Mouse (Mus musculus) spleen, postnatal 36 days (tissue): ENCODE data around the gene Pkd1l2.

Experiments used
- DNase-seq, 2 experiments: peaks; one replicate each; pipeline ENCODE4 v3.0.0; 2022; ENCODE audit warnings: low spot score in 2 of 2, mixed read lengths in 1 of 2

The Pkd1l2 gene

DNA sequence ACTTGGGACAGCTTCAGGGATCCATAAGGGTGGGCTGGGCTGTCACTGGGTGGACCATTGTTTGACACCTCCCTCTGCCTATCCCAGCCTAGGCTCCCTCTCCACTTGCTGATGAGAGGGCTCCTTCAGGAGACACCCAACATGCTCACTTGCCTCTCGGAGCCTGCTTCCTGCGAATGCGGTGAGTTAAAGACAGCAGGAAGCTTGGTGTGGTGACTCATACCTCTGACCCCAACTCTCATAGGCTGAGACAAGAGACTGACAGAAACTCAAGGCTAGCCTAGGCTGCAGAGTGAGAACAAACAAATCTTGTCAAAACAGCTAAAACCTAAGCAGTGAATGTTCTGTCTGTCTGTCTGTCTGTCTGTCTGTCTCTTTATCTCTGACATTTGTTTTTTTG is 48.9 kb downstream of the Pkd1l2 start:
- DNase-seq, result no peak

DNA sequence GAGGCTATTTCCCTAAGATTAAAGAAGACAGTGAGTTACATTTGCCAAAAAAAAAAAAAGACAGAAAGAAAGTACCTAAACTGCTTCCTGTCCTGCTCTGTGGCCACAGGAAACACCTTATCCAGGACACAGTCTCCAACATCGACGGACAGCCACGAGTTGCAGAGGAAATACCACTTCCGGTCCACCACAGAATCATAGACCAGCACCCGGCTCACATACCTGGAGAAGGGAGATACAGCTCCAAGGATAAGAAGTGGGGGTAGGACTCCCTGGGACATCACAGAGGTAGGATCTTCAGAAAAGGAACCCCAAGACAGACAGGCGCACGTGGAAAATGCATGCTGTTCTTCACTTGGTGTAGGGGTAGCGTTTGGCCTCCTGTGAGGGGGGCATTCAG is 49.6 kb downstream of the Pkd1l2 start:
- no peak for DNase-seq

DNA sequence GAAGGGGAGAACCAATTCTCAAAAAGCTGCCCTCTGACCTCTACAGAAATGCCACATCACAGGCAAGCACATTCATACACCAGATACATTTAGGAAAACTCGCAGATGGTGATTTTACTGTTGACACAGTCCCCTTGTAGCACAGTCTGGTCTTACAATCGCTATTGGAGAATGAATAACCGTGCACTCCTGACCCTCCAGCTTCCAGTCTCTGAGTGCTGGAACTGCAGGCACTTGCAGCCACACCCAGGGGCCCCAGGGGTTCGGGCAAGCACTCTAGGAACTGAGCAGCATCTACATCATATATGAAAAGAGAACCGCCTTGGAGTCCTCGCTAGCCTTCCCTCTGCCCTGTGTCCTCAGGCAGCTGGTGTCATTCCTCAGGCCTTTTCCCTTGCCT is 50.8 kb downstream of the Pkd1l2 start:
- DNase-seq, result no peak

DNA sequence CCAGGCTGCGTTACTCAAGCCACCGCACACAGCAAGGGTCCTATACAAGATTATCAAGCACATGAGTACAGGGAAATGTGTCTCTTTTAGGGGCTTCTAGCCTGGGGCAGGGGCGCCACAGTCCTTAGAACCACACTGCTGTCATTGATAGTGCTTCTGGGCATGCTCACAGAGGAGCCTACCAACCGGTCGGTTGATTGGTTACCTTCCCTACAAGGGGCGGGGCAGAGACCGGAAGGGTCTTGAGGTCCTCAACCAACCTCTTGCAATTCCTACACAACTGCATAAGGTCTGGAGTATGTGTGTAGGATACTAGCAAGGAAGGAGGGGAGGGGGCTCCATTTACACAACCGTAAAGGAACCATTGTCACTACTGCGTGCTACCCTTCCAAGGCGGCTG is 53.6 kb downstream of the Pkd1l2 start:
- no peak for DNase-seq

DNA sequence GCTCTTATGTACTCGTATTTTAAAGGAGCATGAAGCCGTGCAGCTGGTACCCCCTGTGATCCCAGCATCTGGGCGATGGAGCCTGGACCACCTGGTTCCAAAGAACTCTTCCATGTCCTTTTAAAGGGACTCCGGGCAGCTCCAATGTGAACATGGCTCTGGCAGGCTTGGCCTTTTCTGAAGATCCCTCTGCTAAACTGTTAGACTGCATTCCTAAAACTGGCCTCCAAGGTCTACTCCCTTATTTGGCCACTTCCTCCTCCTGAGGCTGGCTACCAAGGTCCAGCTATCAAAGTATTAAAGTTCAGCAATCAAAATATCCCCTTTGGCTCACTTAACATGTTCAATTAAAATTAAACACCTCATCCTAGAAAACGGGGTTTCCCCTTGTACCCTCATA is 54.6 kb downstream of the Pkd1l2 start:
- DNase-seq, result no peak

DNA sequence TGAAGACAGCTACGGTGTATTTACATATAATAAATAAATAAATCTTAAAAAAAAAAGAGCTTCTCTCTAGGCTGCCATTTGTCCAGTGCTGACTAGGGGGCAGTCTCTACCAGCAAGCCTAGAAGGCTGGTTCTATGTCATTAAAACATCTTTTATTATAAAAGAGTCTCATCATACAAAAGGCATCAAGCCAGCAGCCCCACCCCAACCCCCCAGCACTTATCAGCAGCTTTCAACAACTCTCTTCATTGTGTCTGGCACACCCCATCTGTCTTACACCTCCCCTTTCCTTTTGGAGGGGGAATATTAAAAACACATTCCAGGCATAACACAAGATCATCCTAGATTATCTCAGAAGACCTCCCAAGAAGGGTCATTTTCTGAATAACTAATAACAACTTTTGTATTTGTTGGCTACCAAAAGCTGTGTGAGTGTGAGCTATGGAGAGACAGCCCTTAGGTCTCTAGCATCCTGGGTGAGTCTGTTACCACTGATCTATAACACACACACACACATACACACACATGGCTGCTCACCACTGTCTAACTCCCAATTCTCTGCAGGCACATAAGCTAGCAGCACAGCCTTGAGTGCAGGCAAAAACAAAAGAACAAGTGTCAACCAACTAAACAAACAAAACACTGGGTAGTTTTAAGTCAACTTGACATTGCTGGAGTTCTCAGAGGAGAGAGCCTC is 59.8 kb downstream of the Pkd1l2 start:
- DNase-seq, result no peak

DNA sequence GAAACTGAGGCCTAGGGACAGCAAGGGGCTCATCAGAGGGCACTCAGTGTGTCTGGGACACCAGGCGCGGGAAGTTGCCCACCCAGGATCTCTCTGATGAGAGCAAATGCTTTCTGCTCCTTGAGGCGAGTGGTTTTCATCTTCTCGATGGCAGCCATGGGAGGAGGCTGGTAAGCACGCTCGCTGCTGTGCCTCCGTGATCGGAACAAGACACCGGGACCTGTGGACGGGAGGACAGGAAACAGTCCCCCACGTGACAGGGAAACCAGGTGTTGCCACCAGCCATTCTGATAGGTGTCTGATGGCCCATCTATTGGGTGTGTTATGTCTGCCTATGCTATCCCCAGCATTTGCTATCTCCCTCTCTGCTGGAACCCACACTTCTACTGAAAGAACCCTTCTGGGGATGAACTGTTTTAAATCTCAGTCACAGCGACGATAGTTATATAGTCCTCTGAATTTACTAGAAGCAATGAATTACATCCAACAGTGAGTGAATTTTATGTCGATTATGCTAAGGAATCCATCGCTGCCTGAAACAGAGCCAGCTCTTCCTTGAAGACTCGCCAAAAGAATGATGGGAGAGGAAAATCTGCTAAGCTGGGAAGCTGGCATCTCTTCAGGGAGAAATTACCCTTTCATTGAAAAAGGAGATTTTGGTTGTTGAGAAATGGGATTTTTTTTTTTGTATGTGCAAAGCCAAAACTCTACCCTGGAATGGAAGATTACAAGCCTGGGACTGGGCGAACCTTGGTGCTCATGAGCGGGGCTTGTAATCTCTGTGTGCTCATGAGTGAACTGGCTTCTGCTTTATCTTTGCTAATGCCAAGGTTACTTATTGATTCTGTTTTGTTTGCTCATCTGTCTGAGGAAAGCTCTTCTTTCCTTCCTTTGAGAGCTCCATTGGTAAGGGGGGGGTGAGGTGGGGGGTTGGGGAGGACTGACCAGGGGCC is 62.6 kb downstream of the Pkd1l2 start:
- no peak for DNase-seq

DNA sequence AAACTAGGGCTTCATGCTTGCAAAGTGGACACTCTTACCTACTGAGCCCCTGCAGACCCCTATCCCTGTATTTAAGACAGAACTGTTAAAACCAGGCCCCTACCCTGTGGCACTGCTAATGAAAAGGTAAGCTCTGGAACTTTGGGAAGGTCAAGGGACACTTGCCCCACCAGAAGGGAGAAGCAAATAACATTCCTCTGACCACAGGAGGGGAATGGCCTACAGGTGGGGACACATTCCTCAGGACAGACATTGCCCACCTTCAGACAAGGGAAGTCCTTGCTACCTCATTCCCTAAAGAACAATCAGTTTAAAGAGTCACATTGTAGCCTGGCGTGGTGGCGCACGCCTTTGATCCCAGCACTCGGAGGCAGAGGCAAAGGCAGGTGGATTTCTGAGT is 64.4 kb downstream of the Pkd1l2 start:
- DNase-seq, result no peak

DNA sequence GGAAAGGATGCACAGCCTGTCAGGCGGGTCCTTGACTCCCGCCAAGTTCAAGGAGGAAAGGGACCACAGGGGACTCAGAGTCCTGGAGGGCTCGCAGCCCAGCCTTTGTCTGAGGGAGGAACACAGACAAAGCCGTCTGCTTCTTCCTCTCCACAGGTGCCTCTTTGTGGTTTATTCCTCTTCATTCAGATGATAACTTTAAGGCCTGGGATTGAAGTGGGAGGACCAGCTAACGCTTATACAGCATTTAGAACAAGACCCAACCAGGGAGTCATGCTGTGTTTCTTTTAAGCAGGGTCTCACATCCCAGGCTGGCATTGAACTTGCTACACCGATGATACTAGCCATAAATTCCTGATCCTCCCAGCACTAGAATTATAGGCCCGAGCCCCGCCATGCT is 65.2 kb downstream of the Pkd1l2 start:
- no peak for DNase-seq

DNA sequence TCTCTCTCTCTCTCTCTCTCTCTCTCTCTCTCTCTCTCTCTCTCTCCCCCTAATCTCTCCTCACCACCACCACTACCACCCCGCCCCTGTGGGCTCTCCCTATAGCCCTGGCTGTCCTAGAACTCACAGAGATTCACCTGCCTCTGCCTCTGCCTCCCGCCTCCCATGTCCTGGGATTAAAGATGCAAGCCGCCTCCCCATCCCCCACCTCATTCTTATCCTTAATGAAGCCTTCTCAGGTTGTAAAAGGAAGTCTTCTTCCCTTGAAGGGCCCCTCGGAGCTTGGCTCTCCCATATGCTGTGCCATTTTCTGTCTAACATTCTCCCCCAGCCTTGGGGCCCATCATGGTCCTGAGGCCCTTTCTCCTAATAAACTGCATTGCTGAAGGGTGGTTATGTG is 66.6 kb downstream of the Pkd1l2 start:
- no peak for DNase-seq

DNA sequence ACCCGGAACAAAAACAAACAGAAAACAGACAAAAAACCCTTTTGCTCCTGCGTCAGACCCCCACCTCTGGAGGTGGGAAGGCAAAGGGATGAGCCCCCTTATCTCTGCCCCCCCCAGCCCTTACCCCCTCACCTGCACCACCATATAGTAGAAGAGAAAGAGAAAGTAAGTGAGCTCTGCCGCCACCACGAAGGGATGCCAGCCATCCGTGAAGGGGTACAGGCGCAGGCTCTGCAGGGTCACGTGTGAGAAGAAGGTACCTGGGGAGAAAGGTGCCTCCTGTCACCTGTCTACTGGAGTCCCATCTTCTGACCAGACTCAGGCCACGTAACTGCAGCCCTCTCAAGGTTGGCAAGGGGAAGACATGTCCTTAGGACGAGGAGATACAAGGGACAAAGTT is 70.9 kb downstream of the Pkd1l2 start:
- DNase-seq, result peak; percentile 51 to 56

DNA sequence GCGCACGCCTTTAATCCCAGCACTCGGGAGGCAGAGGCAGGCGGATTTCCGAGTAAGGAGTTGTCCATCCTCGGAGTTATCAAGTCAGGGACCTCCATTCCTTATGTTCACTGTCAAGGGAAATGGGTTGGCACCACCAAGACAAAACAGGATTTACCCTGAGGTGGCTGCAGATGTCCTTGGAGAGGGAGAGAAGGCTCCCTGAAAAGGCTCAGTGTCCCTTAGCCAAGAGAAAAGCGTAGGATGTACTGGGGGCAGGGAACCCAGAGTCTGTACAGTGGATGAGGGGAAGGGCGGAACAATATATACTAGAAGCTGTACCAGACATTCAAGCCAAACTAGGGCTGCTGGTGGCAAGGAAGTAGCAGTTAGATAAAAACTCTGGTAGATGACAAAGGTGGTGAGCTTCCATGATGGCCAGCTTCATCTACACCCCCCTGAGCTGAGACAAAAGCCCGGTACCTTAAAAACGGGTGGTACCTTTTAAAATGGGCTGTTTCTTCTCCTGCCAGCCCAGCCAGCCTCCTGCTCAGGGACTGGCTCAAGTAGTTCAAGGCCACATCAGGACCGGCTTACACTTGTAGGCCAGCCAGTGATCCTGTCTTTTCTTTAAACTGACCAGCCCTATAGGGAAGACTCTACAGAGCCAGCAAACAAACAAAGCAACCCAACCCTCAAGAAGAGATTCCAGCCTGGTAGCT is 88.1 kb downstream of the Pkd1l2 start:
- no peak for DNase-seq

DNA sequence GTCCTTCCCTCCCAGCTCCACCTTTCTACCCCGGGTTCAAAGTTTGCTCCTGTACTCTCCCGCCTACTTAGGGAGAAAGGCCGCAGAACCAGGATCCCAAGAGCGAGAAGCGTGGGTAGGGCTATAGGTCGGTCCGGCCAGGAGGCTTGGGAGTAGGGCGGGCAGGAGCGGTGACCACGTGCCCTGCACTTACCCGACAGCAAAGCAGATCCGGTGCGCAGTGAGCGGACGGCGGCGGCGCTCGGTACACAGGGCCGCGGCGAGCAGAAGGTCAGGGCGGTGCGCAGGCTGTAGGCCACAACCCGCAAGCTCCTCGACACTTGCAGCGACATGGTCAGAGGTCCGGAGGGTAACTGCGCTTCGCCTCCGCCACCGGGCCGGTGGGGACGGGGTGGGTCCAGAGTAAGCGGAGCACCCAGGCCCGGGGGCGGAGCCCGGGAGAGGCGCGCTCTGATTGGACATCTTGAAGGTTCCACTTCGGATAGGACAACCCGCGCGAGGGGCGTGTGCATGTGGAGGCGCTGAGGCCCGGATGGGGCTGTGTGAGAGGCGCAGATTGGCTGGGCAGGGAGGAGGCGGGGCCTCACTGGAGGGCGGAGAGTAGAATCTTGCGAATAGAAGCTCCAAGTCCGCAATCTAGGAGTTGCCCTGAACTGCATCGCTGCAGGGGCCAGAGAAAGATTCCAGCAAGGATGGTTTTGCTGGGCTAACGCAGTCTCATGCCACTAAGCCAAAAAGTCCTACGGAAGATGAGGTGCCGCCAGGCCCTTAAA is 89.0 kb downstream of the Pkd1l2 start, which contains the start of gene Gcsh:
Gene Gcsh (minus strand): TSS at position 443 of the 773 bp plus-strand sequence.
- peak; percentile 98 to 99 for DNase-seq

DNA sequence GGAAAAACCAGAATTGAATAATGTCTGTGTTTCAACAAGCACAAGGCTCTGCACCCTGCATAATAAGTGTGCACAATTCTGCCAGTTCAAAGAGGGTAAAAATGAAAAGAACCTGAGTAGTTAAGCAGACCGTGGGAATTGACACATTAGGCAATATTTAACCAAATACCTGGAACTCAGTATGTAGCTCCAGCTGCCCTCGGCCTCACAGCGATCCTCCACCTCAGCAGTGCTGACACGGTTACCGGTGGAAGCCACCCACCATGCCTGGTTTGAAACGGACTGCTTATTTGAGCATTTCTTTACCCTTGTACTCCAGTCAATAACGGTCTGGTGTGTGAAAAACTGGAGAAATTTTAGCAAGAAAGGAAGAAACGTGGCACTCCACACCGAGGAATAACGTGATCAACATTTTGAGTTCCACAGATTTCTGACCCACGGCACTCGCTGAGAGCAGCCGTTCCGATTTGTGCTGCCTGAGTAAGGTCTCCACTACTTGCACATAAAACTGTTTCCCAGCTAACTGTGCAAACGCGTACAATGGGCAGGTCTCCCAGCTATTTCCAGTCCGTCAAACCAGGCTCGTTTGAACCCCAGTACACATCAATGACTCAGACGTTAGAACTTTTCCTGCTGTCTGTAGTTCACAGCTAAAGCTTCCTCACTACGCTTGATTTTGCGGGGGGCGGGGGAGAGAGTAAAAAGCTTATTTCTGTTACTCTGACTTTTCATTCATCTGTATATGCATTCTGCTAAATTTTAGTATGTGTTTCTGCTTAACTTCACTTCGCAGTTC is 89.9 kb downstream of the Pkd1l2 start:
- no peak for DNase-seq

DNA sequence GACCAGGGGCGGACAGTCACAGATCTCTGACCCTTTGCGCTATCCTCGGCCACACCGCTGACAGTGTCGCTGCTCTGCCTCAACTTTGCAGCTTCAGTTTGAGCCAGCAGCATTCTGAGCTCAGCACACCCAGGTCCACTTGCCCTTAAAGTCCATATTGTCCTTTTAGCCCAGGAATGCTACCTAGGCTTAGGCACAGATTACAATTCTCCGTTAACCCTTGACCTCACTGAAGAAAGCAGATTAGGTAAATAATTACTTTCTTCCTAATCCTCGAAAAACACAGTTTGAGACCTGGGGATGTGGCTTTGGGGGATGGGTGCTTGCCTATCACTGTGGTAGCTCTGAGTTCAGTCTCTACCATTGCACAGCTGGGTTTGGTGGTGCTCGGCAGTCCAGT is 91.0 kb downstream of the Pkd1l2 start:
- no peak for DNase-seq

DNA sequence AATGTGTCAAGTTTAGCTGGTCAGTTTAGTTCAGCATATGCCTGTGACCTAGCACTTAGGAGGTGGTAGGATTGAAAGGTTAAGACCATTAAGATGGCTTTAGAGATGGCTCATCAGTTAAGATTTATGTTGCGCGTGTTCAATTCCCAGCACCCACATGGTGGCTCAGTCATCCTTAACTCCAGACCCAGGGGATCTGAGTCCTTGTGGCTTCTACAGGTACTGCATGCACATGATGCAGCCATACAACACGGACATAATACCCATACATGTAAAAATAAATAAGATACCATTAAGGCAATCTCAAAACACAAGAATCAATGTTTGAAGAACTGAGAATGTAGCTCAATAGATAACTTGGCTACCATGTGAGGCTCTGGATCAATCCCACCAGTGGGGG is 92.4 kb downstream of the Pkd1l2 start:
- no peak for DNase-seq

DNA sequence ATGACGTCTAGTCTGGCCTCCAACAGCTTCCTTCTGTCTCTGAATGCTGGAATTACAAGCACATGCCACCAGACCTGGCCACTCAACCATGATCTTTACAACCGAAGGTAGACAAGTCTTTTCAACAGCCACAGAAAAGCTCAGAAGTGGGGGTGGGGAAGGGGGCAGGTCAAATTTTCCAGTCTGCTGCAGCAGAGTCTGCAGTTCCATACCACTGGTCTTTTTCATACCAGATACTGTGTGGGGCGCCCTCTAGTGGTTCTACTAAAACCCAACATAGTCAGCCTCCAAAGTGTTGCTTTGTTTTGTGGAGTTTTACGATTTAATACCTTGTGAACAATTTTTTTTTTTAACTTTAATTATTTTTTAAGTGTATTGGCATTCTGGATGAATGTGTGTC is 102.1 kb downstream of the Pkd1l2 start:
- peak; percentile 47 to 63 for DNase-seq

DNA sequence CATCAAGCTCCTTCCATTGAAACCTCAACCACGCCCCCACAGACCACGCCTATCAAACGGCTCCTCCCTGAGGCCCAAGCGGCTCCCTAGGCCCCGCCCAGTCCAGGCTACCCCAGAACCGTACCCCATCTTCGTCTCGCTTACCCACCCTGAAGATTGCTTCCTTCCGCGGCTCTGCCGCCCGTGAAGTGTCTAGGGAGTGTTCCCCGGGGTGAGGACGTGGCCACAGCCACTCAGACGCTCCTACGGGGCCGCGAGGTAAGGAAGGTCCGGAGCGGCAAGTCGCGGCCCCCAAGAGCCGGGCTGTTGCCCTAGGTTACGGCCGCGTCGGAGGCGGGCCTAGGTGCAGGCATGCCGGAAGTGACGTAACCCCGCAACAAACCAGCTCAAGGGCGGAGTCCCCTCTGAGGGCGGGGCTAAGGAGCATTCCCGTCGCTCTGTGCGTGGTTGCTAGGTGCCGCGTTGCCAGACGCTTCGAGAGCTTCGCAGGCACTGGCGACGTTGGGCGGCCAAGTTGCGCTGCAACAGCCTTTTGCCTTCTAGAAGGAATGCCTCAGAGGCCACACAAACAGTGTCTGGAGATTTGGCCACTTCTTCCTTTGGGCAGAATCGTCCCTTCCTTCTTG is 103.5 kb downstream of the Pkd1l2 start, which contains the start of gene 1700030J22Rik:
Gene 1700030J22Rik (minus strand): TSS at position 329 of the 626 bp plus-strand sequence.
- peak; percentile 97 to 98 for DNase-seq

DNA sequence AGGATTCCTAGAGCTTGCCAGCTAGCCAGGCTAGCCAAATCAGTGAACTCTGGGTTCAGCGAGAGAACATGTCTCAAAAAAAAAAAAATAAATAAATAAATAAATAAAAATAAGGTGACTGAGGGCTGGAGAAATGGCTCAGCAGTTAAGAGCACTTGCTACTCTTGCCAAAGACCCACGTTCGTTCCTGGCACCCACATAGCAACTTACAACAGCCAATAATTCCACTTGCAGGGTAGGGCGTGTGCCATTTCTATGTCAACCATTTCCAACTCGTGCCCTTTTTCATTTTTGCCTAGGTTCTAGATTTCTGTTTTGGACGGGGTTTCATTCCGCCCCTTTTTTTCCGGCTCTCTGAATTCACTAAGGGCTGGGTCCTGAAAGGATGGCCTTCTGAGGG is 104.2 kb downstream of the Pkd1l2 start:
- DNase-seq, result no peak

DNA sequence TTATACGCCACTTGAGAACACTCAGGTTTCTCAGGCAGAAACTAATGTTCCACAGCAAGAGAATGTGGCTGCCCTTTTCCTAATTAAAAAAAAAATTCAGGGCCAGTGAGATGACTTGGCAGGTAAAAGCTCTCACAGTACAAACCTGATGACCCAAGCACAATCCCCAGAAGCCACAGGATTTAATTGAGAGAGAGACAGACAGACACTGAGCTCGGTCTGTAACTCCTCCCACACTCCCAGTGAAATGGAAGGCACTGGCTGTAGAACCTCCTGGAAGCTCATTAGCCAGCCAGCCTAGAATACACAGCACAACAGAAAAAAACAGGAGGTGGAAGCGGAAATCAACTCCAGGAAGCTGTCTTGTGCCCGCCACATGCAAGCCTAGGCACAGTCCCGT is 106.6 kb downstream of the Pkd1l2 start:
- no peak for DNase-seq
